Mouse (Mus musculus) layer of hippocampus, adult 11-12 months (tissue): ENCODE data around the gene Clk3.

ENCODE experiments used
- DNase-seq: peaks from one replicate; pipeline ENCODE4 v3.0.0; 2022; ENCODE audit warnings: low spot score

The Clk3 gene

DNA sequence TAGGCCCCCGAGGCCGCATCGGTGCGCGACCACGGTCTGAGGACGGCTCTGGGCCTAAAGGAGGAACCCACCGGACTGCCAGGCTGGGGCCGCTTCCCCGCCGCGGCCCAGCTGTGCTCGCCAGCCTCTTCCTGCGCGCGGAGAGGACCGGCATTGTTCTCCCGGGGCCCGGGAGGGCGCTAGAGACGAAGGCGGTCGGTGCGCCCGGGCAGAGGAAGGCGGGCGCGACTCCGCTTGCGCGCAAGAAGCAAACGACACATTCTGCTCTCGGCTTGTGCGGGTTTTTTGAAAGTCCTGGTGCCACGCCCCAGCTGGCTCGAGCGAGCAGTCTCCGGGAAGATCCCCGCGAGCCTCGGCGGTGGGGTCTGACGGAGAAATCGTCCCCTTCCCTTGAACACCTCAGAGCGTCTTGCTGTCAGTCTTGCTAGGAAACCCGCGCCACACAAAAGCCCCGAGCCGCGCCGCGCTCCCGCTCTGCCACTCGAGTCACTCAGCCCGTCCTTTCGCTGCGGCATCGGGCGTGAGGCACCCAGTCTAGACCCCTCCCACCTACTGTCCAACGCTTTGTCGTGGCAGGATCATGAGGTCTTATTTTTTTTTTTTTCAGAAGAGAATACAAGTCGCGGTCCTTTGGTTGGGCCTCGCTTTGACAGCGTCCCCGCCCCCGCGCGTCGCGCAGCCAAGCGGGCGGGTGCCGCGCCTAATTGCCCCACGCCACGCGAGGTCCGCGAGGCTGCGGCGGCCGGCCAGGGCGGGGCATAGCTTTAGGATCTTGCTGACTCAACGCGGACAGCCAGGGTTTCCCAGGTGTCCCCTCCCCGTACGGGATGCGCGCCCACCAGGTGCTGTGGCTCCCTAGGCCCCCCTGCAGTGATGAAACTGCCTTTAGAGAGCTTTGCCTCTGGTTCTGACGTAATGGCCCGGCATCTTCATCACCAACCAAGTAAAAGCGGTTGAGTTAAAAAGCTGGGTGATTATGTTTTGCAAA lies at the start of gene Clk3:
Clk3 (minus strand) TSS at position 497 of the 988 bp plus-strand sequence.
- peak; percentile 78 for DNase-seq

DNA sequence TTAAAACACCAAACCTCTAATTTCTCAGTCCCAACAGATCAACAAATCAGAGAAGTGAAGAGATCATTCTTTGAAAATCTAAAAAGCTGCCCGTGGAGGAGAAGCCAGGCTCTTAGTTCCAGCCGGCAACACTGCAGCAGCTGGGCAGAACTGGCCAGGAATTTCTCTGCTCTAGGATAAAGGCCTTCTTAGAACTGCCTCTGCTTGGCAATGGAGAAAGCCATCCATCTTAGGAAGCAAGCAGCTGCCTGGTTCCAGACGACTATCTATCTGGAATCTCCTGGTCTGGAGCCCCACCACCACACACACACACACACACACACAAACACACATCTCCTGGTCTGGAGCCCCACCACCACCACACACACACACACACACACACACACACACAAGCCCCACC lies 49.2 kb upstream of the Clk3 start:
- no peak for DNase-seq

DNA sequence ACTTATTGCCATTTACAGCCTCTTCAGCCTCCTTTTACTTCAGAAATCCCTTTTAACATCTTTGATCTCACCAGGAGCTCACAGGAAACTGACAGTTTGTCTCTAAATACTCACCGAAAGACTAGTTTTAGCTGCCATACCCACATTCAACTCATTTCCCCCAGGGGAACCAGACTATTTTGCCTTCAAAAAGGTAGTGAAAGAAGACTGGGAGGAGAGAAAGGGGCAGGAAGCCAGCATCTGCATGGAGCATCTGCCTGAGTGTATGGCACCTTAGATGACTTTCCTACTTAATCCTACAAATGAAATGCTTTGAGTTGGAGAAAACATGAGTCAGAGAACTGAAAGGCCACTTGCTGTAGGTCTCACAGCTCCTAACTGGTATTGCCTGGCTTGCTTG lies 48.4 kb upstream of the Clk3 start:
- DNase-seq: no peak

DNA sequence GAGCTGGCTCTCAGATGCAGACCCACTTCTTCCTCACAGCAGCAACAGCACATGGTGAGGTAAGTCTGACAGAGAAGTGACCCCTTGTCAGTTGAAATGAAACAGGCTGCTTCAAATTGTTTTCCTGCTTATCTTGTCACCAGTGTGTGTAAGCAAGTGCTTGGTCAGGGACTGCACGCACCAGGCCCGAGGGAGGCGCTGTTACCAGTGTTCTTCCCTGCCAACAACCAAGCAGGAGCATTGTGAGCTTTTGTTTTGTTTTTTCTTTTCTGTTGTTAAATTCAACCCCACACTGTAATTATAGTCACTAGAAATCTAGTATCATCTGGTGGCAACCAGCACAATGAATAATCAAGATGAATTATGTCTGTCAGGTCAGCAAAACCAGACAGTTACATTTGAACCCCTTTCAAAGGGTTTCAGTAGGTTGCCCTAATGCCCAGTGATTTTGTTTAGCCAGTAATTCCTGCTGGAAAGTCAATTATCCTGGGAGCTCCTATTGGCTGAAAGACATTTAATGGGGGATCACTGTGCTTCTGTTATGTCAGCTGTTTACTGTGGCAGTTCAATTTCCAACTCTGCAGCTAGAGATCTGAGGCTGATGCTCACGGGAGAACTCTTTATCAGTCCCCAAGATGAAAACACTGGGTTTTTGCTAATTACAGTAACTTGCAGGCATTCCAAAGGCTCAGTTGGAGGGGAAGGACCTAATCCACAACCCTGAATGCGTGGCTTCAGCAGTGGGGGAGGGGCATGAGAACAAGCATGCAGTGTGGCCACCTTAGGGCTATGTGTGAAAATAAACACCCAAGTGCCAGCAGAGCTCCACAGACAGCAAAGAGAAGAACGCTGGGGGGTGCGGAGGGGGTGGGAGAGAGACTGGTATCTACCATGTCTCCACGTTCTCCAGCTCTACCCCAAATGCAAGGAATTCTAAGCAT lies 46.4 kb upstream of the Clk3 start:
- DNase-seq: no peak

DNA sequence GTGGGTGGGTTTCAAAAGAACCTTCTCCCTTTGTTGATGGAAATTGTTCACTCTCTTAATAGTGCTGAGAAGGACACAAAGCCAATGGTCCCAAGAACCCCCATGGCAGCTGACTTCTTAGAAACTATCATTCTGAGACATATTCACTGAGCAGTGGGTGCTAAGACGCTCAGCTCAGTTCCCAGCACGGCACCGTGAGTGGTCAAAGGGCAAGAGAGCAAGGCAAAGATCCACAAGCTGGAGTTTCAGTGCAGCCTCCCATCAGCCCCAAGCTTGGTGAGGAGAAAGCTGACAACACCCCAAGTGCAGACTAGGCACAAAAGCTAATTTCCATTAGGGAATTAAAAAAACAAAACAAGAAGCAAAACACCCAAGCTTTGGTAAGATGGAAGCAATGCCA lies 45.0 kb upstream of the Clk3 start:
- DNase-seq: no peak

DNA sequence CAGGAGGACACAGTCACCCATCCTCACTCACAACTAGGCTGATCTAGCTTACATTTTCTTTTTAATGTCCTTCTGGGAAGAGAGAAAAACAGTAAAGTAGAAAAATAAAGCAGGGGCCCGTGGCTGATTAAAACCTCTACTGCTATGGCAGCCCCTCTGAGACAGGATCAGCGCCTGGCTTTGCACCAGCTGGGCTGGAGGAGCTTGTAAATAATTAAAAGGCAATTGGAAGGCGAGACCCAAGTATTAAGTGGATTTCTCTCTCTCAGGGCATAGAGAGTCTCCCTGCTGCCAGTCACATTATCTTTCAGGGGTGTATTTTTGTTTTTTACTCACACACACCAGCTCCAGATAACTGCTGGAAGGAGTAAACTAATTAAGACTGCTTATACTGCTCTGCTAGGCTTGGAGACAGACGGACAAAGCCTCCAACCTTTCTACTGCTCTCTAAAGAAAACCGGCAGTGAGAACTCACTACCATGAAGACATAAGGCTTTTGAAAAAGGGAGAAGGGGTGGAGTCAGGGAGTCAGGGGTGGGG lies 43.2 kb upstream of the Clk3 start:
- no peak for DNase-seq

DNA sequence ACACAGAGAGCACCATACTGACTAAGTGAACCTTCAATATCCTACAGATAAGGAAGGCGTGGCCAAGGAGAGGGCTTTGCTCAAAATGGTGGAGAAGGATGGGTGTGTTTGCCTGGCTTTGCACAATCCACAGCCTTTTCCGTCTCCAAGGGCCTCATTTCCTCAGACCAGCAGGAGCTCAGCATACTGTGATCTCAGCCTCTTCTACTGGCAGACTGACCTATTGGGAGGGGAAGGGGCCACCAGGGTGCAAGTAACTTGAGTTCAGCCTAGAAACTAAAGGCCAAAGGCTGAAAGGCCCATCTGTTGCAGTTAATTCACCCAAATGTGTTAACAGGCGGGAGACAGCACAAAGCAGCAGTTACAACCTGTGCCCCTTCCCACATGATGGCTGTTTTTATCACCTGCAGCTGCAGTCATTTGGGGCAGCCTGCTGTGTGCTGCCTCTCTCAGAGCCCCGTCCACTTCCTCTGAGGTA lies 41.6 kb upstream of the Clk3 start:
- no peak for DNase-seq

DNA sequence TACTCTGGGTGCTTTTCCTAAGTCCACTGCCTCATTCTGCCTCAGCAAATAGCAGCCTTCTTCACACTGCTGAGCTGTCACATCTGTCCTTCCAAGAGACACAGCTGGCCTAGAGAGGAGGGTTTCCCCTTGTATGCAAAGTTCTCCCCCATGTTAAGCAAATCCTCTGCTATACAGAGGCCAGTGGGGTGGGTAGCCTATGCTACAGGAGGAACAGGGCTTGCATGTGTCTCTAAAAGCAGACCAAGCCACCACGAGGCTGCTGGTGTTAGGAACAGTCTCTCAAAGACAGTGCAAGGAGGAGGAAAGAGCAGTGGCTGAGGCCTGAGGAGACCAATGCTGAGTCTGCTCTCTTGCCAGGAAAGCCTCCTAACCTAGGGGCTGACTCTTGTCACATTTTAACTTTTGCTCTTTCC lies 40.4 kb upstream of the Clk3 start:
- DNase-seq: no peak

DNA sequence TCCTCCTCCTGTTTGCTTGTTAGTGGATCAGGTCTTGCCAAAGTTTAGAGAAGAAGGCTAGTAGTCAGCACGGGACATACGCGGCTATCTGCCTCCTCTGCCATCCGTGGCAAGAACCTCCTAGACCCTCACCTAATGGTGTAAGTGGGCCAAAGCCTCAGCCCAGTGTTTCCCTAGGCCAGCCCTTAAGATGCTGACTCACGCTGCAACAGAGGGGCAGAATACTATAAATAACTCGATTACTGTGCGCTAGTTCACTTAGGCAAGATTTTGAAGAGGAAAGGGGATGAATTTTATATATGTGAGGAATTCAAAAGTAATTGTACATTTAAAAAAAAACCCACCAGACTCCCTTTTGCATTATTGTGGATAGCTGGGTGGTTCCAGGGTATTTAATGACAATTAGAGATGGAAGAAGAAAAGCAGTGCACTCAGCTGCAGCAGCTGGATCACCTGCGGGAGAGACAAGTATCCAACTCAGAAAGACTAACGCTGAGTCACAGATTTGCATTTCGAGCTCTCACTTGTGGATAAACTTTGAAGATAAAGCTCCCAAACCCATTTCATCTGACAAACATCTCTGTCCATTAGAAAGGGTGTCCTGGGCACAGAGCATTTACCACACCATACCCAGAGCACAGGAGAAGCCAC lies 39.6 kb upstream of the Clk3 start:
- no peak for DNase-seq

DNA sequence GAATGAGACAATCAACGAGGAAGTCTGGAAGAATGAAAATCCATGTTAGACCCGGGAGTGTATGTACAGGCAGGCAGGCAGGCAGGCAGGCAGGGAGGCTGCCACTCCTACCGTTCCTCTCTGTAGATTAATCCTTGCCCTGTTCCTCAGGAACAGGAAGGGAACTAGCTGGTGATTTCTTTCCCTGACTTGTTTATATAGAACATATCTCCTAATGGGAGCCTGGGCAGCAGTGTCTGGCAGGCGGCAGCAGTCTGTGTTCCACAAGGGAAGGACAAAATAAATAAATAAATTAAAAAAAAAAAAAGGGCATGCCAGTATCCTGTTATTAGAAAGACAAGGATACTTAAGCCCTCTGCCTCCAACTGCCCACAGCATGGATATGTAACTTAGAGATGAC lies 38.2 kb upstream of the Clk3 start:
- no peak for DNase-seq

DNA sequence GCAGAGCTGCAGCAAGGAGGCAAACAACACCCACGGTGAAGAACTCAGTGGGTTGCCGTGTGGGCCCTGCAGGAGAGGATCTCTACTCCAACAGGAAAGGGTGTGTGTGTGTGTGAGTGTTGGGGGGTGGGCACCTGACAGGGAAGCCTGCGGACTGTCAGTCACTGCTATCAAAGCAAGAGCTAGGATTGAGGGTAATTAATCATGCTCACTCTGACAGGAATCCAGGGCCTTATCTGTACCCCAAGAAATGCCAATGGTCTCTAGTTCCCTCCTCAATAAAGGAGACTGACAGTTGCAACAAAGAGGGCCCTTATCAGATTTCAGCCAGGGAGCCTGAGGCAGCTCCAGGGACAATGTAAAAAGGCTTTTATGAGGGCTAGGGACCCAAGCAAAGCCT lies 37.4 kb upstream of the Clk3 start:
- no peak for DNase-seq

DNA sequence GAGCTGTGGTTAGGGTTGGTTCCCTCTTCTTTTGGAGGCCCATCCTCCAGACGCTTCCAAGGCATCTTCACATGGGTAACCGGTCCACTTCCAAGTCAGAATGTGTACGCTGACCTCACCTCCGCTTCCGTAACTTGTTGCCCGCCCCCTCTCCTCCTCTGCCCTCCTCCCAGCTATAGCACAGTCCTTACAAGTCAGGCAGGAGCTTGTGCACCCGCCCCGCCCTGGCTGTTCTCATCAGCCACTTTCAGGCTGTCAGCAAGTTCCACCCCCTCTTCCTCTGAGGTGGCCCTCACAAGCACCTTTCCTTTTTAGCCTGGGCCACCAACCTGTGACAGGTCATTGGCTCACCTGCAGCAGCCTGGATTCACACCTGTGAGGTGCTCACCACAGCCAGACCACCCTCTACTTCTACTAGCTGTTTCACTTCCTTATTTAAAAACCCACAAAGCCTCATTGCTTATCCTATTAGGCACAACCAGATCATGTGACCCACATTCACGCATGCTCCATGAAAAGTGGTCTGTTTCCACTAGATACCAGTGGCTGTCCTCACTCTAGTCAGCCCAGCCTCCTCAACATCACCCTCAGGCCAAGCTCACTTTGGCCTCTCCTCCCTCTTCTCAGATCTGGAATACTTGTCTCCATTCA lies 34.8 kb upstream of the Clk3 start:
- no peak for DNase-seq

DNA sequence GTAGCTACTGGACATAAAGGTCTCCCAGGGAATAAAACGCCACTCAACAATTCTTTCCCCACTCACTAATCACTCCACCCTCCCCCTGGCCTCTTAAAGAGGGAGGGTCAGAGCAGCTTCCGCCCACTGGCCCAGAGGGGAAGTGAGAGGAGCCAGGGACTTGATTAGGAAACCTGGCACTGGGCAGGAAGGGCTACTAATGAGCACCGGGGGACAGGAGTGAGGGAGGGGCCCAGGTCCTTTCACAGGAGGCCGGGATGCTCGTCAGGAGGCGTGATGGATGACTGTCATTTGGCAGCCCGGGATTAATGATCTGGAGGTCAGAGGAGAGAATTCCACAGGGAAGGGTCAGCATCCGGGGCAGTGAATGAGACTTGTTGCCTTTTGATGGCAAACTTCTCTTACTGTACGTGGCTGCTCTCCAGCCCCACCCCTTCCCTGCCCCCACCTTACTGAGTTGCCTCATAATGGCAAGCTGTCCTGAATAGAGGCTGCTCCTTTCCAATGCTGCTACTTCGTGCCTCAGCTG lies 33.1 kb upstream of the Clk3 start:
- DNase-seq: no peak

DNA sequence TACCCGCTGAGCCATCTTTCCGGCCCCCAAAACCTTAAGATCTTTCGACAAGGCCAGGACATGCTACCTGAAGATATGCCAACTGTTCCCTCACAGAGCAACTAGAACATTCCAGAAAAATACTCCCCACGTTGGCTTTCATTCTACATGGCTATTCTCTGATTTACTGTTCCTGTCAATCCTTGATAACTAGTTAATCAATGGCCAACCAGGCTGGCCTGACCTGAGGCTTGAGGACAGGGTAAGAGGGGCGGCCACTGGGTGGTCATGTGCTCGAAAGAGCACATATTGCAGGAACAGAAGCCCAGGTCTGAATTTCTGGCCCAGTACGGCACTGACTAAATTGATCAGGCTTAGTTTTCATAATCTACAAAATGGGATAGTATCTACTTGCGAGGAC lies 31.8 kb upstream of the Clk3 start:
- no peak for DNase-seq

DNA sequence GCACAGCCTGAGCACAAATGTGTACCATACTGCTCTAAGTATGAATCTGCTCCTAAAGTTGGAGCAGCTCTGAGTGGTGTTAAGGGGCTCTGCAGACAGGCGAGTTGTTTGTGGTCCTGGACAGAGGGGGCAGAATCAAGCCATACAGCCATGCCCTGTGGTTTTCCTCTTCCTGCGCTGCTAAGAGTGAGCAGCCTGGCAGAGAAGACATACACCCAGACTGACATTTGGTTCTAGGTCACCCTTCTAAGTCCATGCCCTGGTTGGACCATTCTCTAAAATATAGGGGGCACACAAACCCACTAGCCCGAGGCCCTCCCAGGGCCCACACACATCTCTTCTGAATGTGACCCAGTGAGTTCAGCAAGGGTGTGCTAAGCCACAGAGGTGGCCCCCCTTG lies 24.1 kb upstream of the Clk3 start:
- DNase-seq: no peak

DNA sequence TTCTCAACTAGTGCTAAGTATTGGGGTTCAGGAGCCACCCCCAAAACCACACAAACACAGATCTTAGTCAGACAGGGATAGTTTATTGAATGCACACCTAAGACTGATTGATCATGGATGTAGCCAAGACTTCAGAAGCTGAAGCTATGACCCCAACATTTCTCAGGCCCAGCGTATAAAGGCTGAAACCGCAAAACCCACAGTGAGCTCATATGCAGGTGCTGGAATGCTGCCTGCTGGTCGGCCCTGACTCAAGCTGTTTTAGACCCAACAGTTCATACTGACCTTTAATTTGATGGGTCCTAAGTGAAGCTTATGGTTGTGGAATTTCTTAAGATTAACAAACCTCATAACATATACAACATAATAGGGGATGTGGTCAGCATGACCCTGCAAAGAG lies 17.0 kb upstream of the Clk3 start:
- no peak for DNase-seq

DNA sequence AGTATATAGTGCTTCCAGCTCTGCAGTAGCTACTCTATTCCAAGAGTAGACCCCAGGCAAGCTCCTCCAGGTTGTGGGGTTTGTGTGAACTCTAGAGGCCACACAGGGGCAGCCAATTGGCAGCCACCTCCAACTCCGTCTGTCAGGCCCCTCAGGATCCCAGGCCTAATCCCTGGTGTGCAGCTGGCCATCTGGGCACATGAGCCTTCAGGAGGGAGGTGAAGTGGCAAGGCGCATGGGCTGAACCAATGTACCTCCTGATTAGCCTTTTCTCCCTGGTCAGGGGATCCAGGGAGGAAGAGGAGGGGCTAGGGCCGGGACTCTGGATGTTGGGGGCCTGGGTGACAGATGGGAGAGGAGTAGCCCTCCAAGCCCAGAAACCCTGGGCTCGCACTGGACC lies 10.1 kb upstream of the Clk3 start:
- no peak for DNase-seq

DNA sequence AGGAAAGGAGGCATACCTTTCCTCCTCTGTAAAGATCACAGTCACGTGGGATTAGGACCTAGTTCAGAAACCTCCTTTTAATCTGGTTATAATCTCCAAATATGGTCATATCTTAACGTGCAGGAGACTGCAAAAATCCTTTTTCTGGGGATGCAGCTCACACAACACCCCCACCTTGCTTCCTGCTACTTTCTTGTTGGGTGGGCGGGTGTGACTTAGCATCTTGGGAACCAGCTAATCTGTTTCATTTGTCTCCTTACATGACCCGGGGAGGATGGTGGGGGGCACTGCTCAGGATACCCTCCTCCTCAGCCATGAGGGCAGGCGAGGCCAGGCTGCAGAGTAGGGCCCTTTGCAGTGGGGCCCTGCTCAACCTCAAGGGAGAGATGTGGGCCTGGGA lies 9.4 kb upstream of the Clk3 start:
- DNase-seq: no peak

DNA sequence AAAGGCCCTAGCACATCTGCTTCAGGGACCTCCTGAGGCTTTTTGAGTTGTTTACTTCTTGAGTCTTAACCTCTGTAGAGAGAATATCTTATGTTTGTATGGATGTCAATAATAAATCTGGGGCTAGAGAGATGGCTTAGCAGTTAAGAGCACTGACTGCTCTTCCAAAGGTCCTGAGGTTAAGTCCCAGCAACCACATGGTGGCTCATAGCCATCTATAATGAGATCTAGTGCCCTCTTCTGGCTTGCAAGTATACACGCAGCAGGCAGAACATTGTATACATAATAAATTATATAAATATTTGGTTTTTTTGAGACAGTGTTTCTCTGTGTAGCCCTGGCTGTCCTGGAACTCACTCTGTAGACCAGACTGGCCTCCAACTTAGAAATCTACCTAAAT lies 8.5 kb upstream of the Clk3 start:
- no peak for DNase-seq

DNA sequence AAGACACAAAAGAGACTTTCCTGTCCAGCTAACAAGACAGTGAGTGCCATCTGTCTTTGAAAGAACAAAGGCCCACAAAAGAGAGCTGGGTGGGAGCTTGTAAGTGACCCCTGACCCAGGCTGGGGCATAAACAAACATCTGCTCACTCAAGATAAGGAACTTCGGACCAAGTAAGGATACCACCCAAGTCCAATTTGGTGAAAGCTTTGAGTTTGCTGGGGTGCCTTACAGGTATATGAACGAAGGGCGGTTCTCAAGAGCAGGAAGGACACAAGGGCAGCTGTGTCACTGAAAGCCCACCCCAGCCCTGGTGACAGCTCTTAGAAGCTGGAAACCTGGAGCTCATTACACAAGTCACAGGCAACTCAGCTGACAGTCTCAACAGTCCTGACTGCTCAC lies 8.1 kb upstream of the Clk3 start:
- DNase-seq: no peak

DNA sequence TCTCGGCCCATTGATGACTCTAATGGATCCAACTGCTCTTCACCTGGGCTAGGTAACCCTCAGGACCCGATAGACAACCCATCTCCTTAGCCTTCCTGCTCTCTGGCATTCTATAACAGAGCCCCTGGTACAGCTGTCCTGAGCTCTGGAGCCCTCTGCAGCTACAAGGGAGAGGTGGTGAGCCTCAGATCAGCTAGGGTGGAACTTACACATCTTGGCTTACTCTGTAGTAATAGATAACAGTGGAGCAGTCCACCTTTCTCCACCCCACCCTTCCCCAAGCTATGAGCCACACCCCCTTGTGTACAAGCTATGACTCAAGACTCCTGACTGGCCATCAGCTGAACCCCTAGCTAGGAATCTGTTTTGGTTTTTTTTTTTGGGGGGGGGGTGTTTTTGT lies 5.2 kb upstream of the Clk3 start:
- no peak for DNase-seq
